In the genomic region with DNA sequence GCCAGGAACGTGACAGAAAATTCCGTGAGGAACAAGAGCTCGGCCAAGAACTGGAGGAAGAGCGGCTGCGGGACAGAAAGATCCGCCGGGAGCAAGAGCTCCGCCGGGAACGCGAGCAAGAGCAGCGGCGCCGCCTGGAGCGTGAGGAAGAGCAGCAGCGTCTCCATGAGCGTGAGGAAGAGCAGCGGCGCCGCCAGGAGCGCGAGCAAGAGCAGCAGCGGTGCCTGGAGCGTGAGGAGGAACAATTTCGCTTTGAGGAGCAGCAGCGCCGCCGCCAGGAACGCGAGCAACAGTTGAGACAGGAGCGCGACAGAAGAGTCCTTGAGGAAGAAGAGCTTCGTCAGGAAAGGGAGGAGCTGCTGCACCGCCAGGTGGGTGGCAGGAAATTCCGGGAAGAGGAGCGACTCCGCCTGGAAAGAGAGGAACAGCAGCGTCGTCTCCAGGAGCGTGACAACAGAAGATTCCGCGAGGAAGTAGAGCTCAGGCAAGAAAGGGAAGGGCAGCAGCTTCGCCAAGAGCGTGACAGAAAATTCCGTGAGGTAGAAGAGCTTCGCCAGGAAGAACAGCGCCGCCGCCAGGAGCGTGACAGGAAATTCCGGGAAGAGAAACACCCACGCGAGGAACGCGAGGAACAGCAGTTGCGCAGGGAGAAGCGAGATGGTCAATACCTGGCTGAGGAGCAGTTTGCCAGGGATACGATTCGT, we compare ENCODE assay signal across 9 mouse cellular contexts. TPM values are rescaled to one million over a fixed set of nuclear protein-coding genes. Genes with fewer than 3 reads are reported as not detected.
DNase-seq lines count a peak whose midpoint lies in the region; ATAC-seq and TF ChIP-seq lines count a peak whose summit lies in the region.
"Had no signal": no experiment of that assay in that cellular context is flagged by ENCODE, and none has a peak within 500 bp of the region (broad histone marks: within the 10 kb centered on the region; RNA-seq: fewer than 3 reads in every experiment).

No protein-coding gene starts in this region.

- peaks cover 26% of the 10 kb centered on the region for H3K27me3 ChIP-seq in spleen, adult 2 months (ENCODE audit: control insufficient read depth, insufficient read depth, low read length)
- peaks cover 52% of the 10 kb centered on the region for H3K27me3 ChIP-seq in embryonic facial prominence, embryonic 14.5 days (replicated peaks; ENCODE audit: control insufficient read depth, insufficient read depth, low read length)
- peaks cover 40% of the 10 kb centered on the region for H3K27me3 ChIP-seq in heart, embryonic 14.5 days (ENCODE audit: control insufficient read depth, insufficient read depth, low read length)
- H3K27me3 ChIP-seq in liver, embryonic 11.5 days (replicated peaks; ENCODE audit: control insufficient read depth, insufficient read depth, low read length) = peaks cover 55% of the 10 kb centered on the region
- peaks cover 33% of the 10 kb centered on the region for H3K27me3 ChIP-seq in myocyte (ENCODE audit: control insufficient read depth, insufficient read depth, insufficient read length)

- no peak for TF ChIP-seq POLR2A in spleen, adult 2 months (IDR thresholded peaks at IDR 0.05; ENCODE audit: low read depth, low read length)
- TF ChIP-seq POLR2A in myocyte (IDR thresholded peaks at IDR 0.05; ENCODE audit: insufficient read length, low read depth) = no peak

- no peaks in the 10 kb centered on the region for H3K36me3 ChIP-seq in spleen, adult 2 months (ENCODE audit: control insufficient read depth, insufficient read depth, low read length)
- no peaks in the 10 kb centered on the region for H3K36me3 ChIP-seq in embryonic facial prominence, embryonic 14.5 days (ENCODE audit: control insufficient read depth, insufficient read depth, low read length)
- H3K36me3 ChIP-seq in heart, embryonic 14.5 days (ENCODE audit: control insufficient read depth, insufficient read depth, low read length) = no peaks in the 10 kb centered on the region
- no peaks in the 10 kb centered on the region for H3K36me3 ChIP-seq in liver, embryonic 11.5 days (ENCODE audit: control insufficient read depth, insufficient read depth, low read length)
- no peaks in the 10 kb centered on the region for H3K36me3 ChIP-seq in myocyte (ENCODE audit: control insufficient read depth, insufficient read depth)
- H3K36me3 ChIP-seq: G1E had no signal

- H3K4me1 ChIP-seq in spleen, adult 2 months (ENCODE audit: control insufficient read depth, insufficient read depth, insufficient read length) = peaks cover 6% of the 10 kb centered on the region; the same call in 1 of the 2 replicates
- H3K4me1 ChIP-seq in embryonic facial prominence, embryonic 14.5 days (ENCODE audit: control insufficient read depth, insufficient read depth, low read length) = peaks cover 4% of the 10 kb centered on the region; the same call in 1 of the 2 replicates
- peaks cover 6 to 12% of the 10 kb centered on the region in 2 experiments; a peak in 2 of 4 replicates for H3K4me1 ChIP-seq in heart, embryonic 14.5 days (ENCODE audit: control insufficient read depth in 2 of 2, insufficient read depth in 2 of 2, low read length in 2 of 2)
- no peaks in the 10 kb centered on the region; the same call in 1 of the 2 replicates for H3K4me1 ChIP-seq in liver, embryonic 11.5 days (replicated peaks; ENCODE audit: control insufficient read depth, insufficient read depth, low read length)

- ATAC-seq in embryonic facial prominence, embryonic 14.5 days (ENCODE audit: low read depth) = peak; percentile 70
- peak; percentile 35; the same call in 1 of the 2 replicates for ATAC-seq in heart, embryonic 14.5 days (ENCODE audit: insufficient number of reproducible peaks, insufficient read depth, low FRiP score, low read depth)
- peak; percentile 45; the same call in 1 of the 2 replicates for ATAC-seq in liver, embryonic 11.5 days (replicated peaks; ENCODE audit: low FRiP score)

- H3K9me3 ChIP-seq in embryonic facial prominence, embryonic 14.5 days (ENCODE audit: control insufficient read depth, low read length) = no peaks in the 10 kb centered on the region
- no peaks in the 10 kb centered on the region for H3K9me3 ChIP-seq in heart, embryonic 14.5 days (ENCODE audit: control insufficient read depth, low read length)
- H3K9me3 ChIP-seq in liver, embryonic 11.5 days (ENCODE audit: control insufficient read depth, low read length) = no peaks in the 10 kb centered on the region

- 2% methylated on average over 59 of the region's 59 CpGs for WGBS in spleen, adult 2 months
- WGBS in embryonic facial prominence, embryonic 14.5 days = under 1% methylated on average over 59 of the region's 59 CpGs
- 1% methylated on average over 59 of the region's 59 CpGs for WGBS in heart, embryonic 14.5 days
- WGBS in liver, embryonic 11.5 days = 1% methylated on average over 59 of the region's 59 CpGs

- no peaks in the 10 kb centered on the region for H3K79me2 ChIP-seq in myocyte (ENCODE audit: control insufficient read depth, insufficient read depth)

- no peak overlapping the region for H3K27ac ChIP-seq in spleen, adult 2 months (ENCODE audit: insufficient read depth, low read length)
- H3K27ac ChIP-seq in embryonic facial prominence, embryonic 14.5 days (replicated peaks; ENCODE audit: low read depth, low read length) = no peak overlapping the region
- H3K27ac ChIP-seq in heart, embryonic 14.5 days (replicated peaks in 1 of 2; ENCODE audit: control insufficient read depth in 1 of 2, insufficient read depth in 1 of 2, low read depth in 2 of 2, low read length in 2 of 2) = 0 out of 4 replicates have a peak overlapping the region, but pooled peaks of 1 of the 2 experiments have one; percentile 19
- H3K27ac ChIP-seq in liver, embryonic 11.5 days (ENCODE audit: low read depth, low read length) = no peak overlapping the region

- TF ChIP-seq CTCF in spleen, adult 2 months (IDR thresholded peaks at IDR 0.05; ENCODE audit: extremely low read depth, insufficient read depth, insufficient read length, insufficient replicate concordance) = no peak

- H3ac ChIP-seq in myocyte (ENCODE audit: control insufficient read depth, insufficient read length) = no peak overlapping the region

- H3K9ac ChIP-seq in embryonic facial prominence, embryonic 14.5 days (ENCODE audit: low read depth, low read length) = peak overlapping the region; percentile 45
- peak overlapping the region; percentile 62 for H3K9ac ChIP-seq in heart, embryonic 14.5 days (ENCODE audit: low read length)
- no peak overlapping the region for H3K9ac ChIP-seq in liver, embryonic 11.5 days (ENCODE audit: low read depth, low read length)

- peak overlapping the region; percentile 94 for H3K4me2 ChIP-seq in embryonic facial prominence, embryonic 14.5 days (ENCODE audit: low read depth, low read length)
- peak overlapping the region; percentile 76 for H3K4me2 ChIP-seq in heart, embryonic 14.5 days (ENCODE audit: low read length)
- peak overlapping the region; percentile 78 for H3K4me2 ChIP-seq in liver, embryonic 11.5 days
- peak overlapping the region; percentile 96 for H3K4me2 ChIP-seq in myocyte (ENCODE audit: low read depth)

- peak overlapping the region; percentile 24; the same call in 1 of the 2 replicates for H3K4me3 ChIP-seq in spleen, adult 2 months (ENCODE audit: extremely low read depth, insufficient read depth, insufficient read length)
- H3K4me3 ChIP-seq in embryonic facial prominence, embryonic 14.5 days (ENCODE audit: low read depth, low read length) = peak overlapping the region; percentile 60
- peak overlapping the region; percentile 49 to 55 for H3K4me3 ChIP-seq in heart, embryonic 14.5 days (ENCODE audit: control insufficient read depth in 1 of 2, insufficient read depth in 1 of 2, low read depth in 1 of 2, low read length in 2 of 2)
- peak overlapping the region; percentile 58 for H3K4me3 ChIP-seq in liver, embryonic 11.5 days (ENCODE audit: low read depth, low read length)
- H3K4me3 ChIP-seq in myocyte = peak overlapping the region; percentile 21

- DNase-seq in spleen, adult 2 months (ENCODE audit: low read depth in 1 of 2, low spot score in 2 of 2) = no peak
- DNase-seq in spleen, adult 12 weeks (ENCODE audit: low spot score) = no peak
- DNase-seq in embryonic facial prominence, embryonic 14.5 days (ENCODE audit: low spot score) = peak; percentile 91
- peak; percentile 72 for DNase-seq in kidney, postnatal 10 days
- peak; percentile 69 for DNase-seq in liver, embryonic 11.5 days (ENCODE audit: low spot score)
- peak; percentile 6 to 8 for DNase-seq in thymus, postnatal 36 days

TF ChIP-seq in myocyte, 11 proteins besides CTCF, POLR2A, EP300 and RAD21:
- no peak for TF ChIP-seq TCF3 (IDR thresholded peaks at IDR 0.05; ENCODE audit: insufficient read length, low read depth)
- no peak for TF ChIP-seq REST (IDR thresholded peaks at IDR 0.05; ENCODE audit: insufficient read depth, insufficient read length)
- peak in 1 of 3 experiments; percentile 10 for TF ChIP-seq MYOG (IDR thresholded peaks at IDR 0.05; ENCODE audit: control insufficient read depth in 1 of 3, insufficient read depth in 1 of 3, insufficient read length in 2 of 3, low read depth in 2 of 3)
- no peak for TF ChIP-seq CEBPB (IDR thresholded peaks at IDR 0.05; ENCODE audit: insufficient read depth, poor library complexity, severe bottlenecking)
- no peak for TF ChIP-seq MAX (IDR thresholded peaks at IDR 0.05; ENCODE audit: low read depth)
TF ChIP-seq in myocyte: peak in this region for 1.

RNA-seq across cellular contexts. Expression of a gene that starts 5.2 kb away (rescaled TPM):
- polyA plus RNA-seq in spleen, adult 2 months (2012; rRNA removed) = 0.01 TPM in 1 of 2 replicates, not detected in the other
- polyA plus RNA-seq in embryonic facial prominence, embryonic 14.5 days (2014; fragmentation: Nextera tagmentation; extraction: Ambion mirVana) = 3.4 and 4.2 TPM in 2 replicates
- 0.42 and 0.47 TPM in 2 replicates for polyA plus RNA-seq in heart, embryonic 14.5 days (2014; fragmentation: Nextera tagmentation; extraction: Ambion mirVana)
- 0.11 and 0.53 TPM in 2 replicates for polyA plus RNA-seq in liver, embryonic 11.5 days (2014; fragmentation: Nextera tagmentation; extraction: Ambion mirVana)
- 0.05 TPM for polyA plus RNA-seq in myocyte (2012; fragmentation: generic; extraction: Trizol)
- polyA plus RNA-seq: G1E had no signal

RNA-seq across cellular contexts. Expression of a gene that starts 21.3 kb away (rescaled TPM):
- not detected in 2 replicates for polyA plus RNA-seq in spleen, adult 2 months (2012; rRNA removed)
- 0.18 TPM in 1 of 2 replicates, not detected in the other for polyA plus RNA-seq in embryonic facial prominence, embryonic 14.5 days (2014; fragmentation: Nextera tagmentation; extraction: Ambion mirVana)
- not detected in 2 replicates for polyA plus RNA-seq in heart, embryonic 14.5 days (2014; fragmentation: Nextera tagmentation; extraction: Ambion mirVana)
- not detected in 2 replicates for polyA plus RNA-seq in liver, embryonic 11.5 days (2014; fragmentation: Nextera tagmentation; extraction: Ambion mirVana)
- polyA plus RNA-seq in myocyte (2012; fragmentation: generic; extraction: Trizol) = not detected
- polyA plus RNA-seq: G1E had no signal

RNA-seq across cellular contexts. Expression of a gene that starts 53.8 kb away (rescaled TPM):
- polyA plus RNA-seq in spleen, adult 2 months (2012; rRNA removed) = not detected in 2 replicates
- 0.71 and 3.3 TPM in 2 replicates for polyA plus RNA-seq in embryonic facial prominence, embryonic 14.5 days (2014; fragmentation: Nextera tagmentation; extraction: Ambion mirVana)
- not detected in 2 replicates for polyA plus RNA-seq in heart, embryonic 14.5 days (2014; fragmentation: Nextera tagmentation; extraction: Ambion mirVana)
- not detected in 2 replicates for polyA plus RNA-seq in liver, embryonic 11.5 days (2014; fragmentation: Nextera tagmentation; extraction: Ambion mirVana)
- not detected for polyA plus RNA-seq in myocyte (2012; fragmentation: generic; extraction: Trizol)
- polyA plus RNA-seq: G1E had no signal

Comparison
In these comparisons a context has a peak if more than half of its experiments do, and no peak if none do; other contexts are left out.
1. DNase-seq: peak in embryonic facial prominence, embryonic 14.5 days (single experiment), kidney, postnatal 10 days (single experiment), liver, embryonic 11.5 days (single experiment) and thymus, postnatal 36 days (2 of 2); none in spleen, adult 2 months (0 of 2) and spleen, adult 12 weeks (single experiment).
2. Peak in every context shown above with its lines, with median percentiles within 50 percentile points of each other: H3K4me3 ChIP-seq, ATAC-seq and H3K4me2 ChIP-seq.